Mouse (Mus musculus) MEL (cell line): ENCODE data around the gene Camkk2. TPM values are rescaled to one million over a fixed set of nuclear protein-coding genes. Genes with fewer than 3 reads are reported as not detected.
A peak's percentile ranks its signal among the peaks of the same experiment; 100 is the strongest.

Experiments
- DNase-seq: peaks from one replicate; pipeline ENCODE4 v3.0.0; 2011; ENCODE audit warnings: low read depth, low spot score
- H3K27ac ChIP-seq: 2 replicates; pipeline ENCODE4 v1.5.1; 2012; ENCODE audit warnings: low read depth, mild to moderate bottlenecking, control low read depth, low read length, moderate library complexity; ENCODE audit not compliant: control insufficient read depth
- H3K27me3 ChIP-seq, 2 experiments: fragments of 150-350 bp in 1 of 2; sonication (generic) in 1 of 2; 2 replicates each; pipeline ENCODE4 v1.6.1; 2012; ENCODE audit warnings: low read length in 2 of 2, mild to moderate bottlenecking in 2 of 2, improper control_type of control experiment in 1 of 2, moderate library complexity in 1 of 2; ENCODE audit not compliant: insufficient read depth in 2 of 2, control insufficient read depth in 1 of 2
- H3K36me3 ChIP-seq, 2 experiments: 2 replicates each; pipeline ENCODE4 v1.6.1; 2012 to 2014; ENCODE audit warnings: low read length in 2 of 2, improper control_type of control experiment in 1 of 2, inconsistent platforms in 1 of 2, mild to moderate bottlenecking in 1 of 2; ENCODE audit not compliant: insufficient read depth in 2 of 2, control insufficient read depth in 1 of 2
- H3K4me1 ChIP-seq, 2 experiments: fragments of 150-350 bp in 1 of 2; sonication (generic) in 1 of 2; 2 replicates each; pipeline ENCODE4 v1.6.1; 2012; ENCODE audit warnings: low read length in 2 of 2, improper control_type of control experiment in 1 of 2, mild to moderate bottlenecking in 1 of 2; ENCODE audit not compliant: insufficient read depth in 2 of 2, control insufficient read depth in 1 of 2
- H3K4me3 ChIP-seq, 2 experiments: fragments of 150-350 bp in 1 of 2; sonication (generic) in 1 of 2; 2 replicates each; pipeline ENCODE4 v1.5.1; 2012; ENCODE audit warnings: low read depth in 2 of 2, low read length in 2 of 2, mild to moderate bottlenecking in 2 of 2, moderate library complexity in 2 of 2, control low read depth in 1 of 2, improper control_type of control experiment in 1 of 2; ENCODE audit not compliant: control insufficient read depth in 1 of 2, insufficient read depth in 1 of 2
- H3K79me2 ChIP-seq: 2 replicates; pipeline ENCODE4 v1.6.1; 2012; ENCODE audit warnings: mild to moderate bottlenecking, low read length, moderate library complexity; ENCODE audit not compliant: control insufficient read depth, poor library complexity, insufficient read depth
- H3K9ac ChIP-seq: 2 replicates; pipeline ENCODE4 v1.6.1; 2012; ENCODE audit warnings: low read depth, mild to moderate bottlenecking, control low read depth, low read length, moderate library complexity; ENCODE audit not compliant: control insufficient read depth, poor library complexity, severe bottlenecking
- H3K9me3 ChIP-seq: fragments of 150-350 bp; sonication (generic); replicated peaks from 2 replicates; pipeline ENCODE4 v1.6.1; 2012; ENCODE audit warnings: mild to moderate bottlenecking, low read length, improper control_type of control experiment, moderate library complexity; ENCODE audit not compliant: insufficient read depth
- BHLHE40 ChIP-seq: IDR thresholded peaks from 2 replicates; pipeline ENCODE4 v1.6.1; 2012; ENCODE audit warnings: low read depth, mild to moderate bottlenecking, inconsistent platforms, low read length, improper control_type of control experiment, borderline replicate concordance
- CHD2 ChIP-seq: IDR thresholded peaks from 2 replicates; pipeline ENCODE4 v1.6.1; 2011; ENCODE audit warnings: low read length, improper control_type of control experiment
- CTCF ChIP-seq, 3 experiments: IDR thresholded peaks in 2 of 3; conservative IDR thresholded peaks in 1 of 3; 2 replicates each; pipeline ENCODE4 v1.5.1; 2011 to 2012; ENCODE audit warnings: low read length in 3 of 3, low read depth in 2 of 3, mild to moderate bottlenecking in 2 of 3, improper control_type of control experiment in 1 of 3, inconsistent platforms in 1 of 3, mixed read lengths in 1 of 3, moderate library complexity in 1 of 3; ENCODE audit not compliant: control insufficient read depth in 1 of 3, insufficient read depth in 1 of 3, poor library complexity in 1 of 3, severe bottlenecking in 1 of 3
- E2F4 ChIP-seq: IDR thresholded peaks from 2 replicates; pipeline ENCODE4 v1.6.1; 2011; ENCODE audit warnings: low read depth, low read length, improper control_type of control experiment, borderline replicate concordance
- ELF1 ChIP-seq: IDR thresholded peaks from 2 replicates; pipeline ENCODE4 v1.6.1; 2014; ENCODE audit warnings: low read depth, mild to moderate bottlenecking, inconsistent platforms, low read length, improper control_type of control experiment, moderate library complexity
- EP300 ChIP-seq, 2 experiments: IDR thresholded peaks; 2 replicates each; pipeline ENCODE4 v1.6.1; 2011; ENCODE audit warnings: improper control_type of control experiment in 2 of 2, low read length in 2 of 2, low read depth in 1 of 2, mild to moderate bottlenecking in 1 of 2
- GABPA ChIP-seq: IDR thresholded peaks from 2 replicates; pipeline ENCODE4 v1.6.1; 2012; ENCODE audit warnings: low read depth, mild to moderate bottlenecking, inconsistent platforms, low read length, improper control_type of control experiment, moderate library complexity
- JUND ChIP-seq: IDR thresholded peaks from 2 replicates; pipeline ENCODE4 v1.6.1; 2011; ENCODE audit warnings: low read depth, mild to moderate bottlenecking, improper control_type of control experiment, low read length
- KAT2A ChIP-seq: conservative IDR thresholded peaks from 2 replicates; pipeline ENCODE4 v1.6.1; 2012; ENCODE audit warnings: low read depth, low read length, improper control_type of control experiment, inconsistent platforms
- MAFK ChIP-seq: IDR thresholded peaks from 2 replicates; pipeline ENCODE4 v1.6.1; 2011; ENCODE audit warnings: low read depth, mild to moderate bottlenecking, low read length, improper control_type of control experiment, borderline replicate concordance
- MAX ChIP-seq: IDR thresholded peaks from 2 replicates; pipeline ENCODE4 v1.6.1; 2011; ENCODE audit warnings: low read length, improper control_type of control experiment
- MAZ ChIP-seq: IDR thresholded peaks from 2 replicates; pipeline ENCODE4 v1.6.1; 2012; ENCODE audit warnings: low read depth, mild to moderate bottlenecking, inconsistent platforms, low read length, improper control_type of control experiment
- MXI1 ChIP-seq: IDR thresholded peaks from 2 replicates; pipeline ENCODE4 v1.6.1; 2011; ENCODE audit warnings: mild to moderate bottlenecking, low read depth, low read length, improper control_type of control experiment
- MYB ChIP-seq: IDR thresholded peaks from 2 replicates; pipeline ENCODE4 v1.6.1; 2011; ENCODE audit warnings: mild to moderate bottlenecking, low read depth, low read length, improper control_type of control experiment
- MYC ChIP-seq: IDR thresholded peaks from 2 replicates; pipeline ENCODE4 v1.6.1; 2011; ENCODE audit warnings: low read depth, mild to moderate bottlenecking, low read length, improper control_type of control experiment, moderate library complexity
- NELFE ChIP-seq: IDR thresholded peaks from 2 replicates; pipeline ENCODE4 v1.6.1; 2011; ENCODE audit warnings: low read depth, low read length, improper control_type of control experiment
- NRF1 ChIP-seq: IDR thresholded peaks from 2 replicates; pipeline ENCODE4 v1.6.1; 2014; ENCODE audit warnings: low read depth, mild to moderate bottlenecking, inconsistent platforms, low read length, improper control_type of control experiment, moderate library complexity; ENCODE audit not compliant: poor library complexity, insufficient read depth, severe bottlenecking
- POLR2AphosphoS2 ChIP-seq: IDR thresholded peaks from 2 replicates; pipeline ENCODE4 v1.6.1; 2011; ENCODE audit warnings: low read length, improper control_type of control experiment
- POLR2AphosphoS5 ChIP-seq: IDR thresholded peaks from 2 replicates; pipeline ENCODE4 v1.6.1; 2012; ENCODE audit warnings: low read depth, borderline replicate concordance, mild to moderate bottlenecking, inconsistent platforms, low read length, moderate library complexity, mixed read lengths
- RAD21 ChIP-seq: IDR thresholded peaks from 2 replicates; pipeline ENCODE4 v1.6.1; 2011; ENCODE audit warnings: mild to moderate bottlenecking, low read depth, low read length, improper control_type of control experiment
- SMC3 ChIP-seq: IDR thresholded peaks from 2 replicates; pipeline ENCODE4 v1.6.1; 2011; ENCODE audit warnings: low read depth, low read length, improper control_type of control experiment
- TAL1 ChIP-seq: IDR thresholded peaks from 2 replicates; pipeline ENCODE4 v1.6.1; 2012; ENCODE audit warnings: mild to moderate bottlenecking, inconsistent platforms, low read length, moderate library complexity, mixed read lengths
- TBP ChIP-seq: IDR thresholded peaks from 2 replicates; pipeline ENCODE4 v1.8.0; 2011; ENCODE audit warnings: low read depth, low read length, improper control_type of control experiment
- TCF12 ChIP-seq: IDR thresholded peaks from 2 replicates; pipeline ENCODE4 v1.6.1; 2014; ENCODE audit warnings: low read depth, mild to moderate bottlenecking, inconsistent platforms, low read length, improper control_type of control experiment, moderate library complexity
- UBTF ChIP-seq: IDR thresholded peaks from 2 replicates; pipeline ENCODE4 v1.6.1; 2012; ENCODE audit warnings: low read depth, mild to moderate bottlenecking, inconsistent platforms, low read length, improper control_type of control experiment, moderate library complexity, borderline replicate concordance; ENCODE audit not compliant: insufficient read depth
- USF1 ChIP-seq: IDR thresholded peaks from 2 replicates; pipeline ENCODE4 v1.6.1; 2014; ENCODE audit warnings: low read depth, mild to moderate bottlenecking, inconsistent platforms, low read length, improper control_type of control experiment, moderate library complexity
- USF2 ChIP-seq, 2 experiments: IDR thresholded peaks; 2 replicates each; pipeline ENCODE4 v1.6.1; 2011 to 2012; ENCODE audit warnings: improper control_type of control experiment in 2 of 2, low read length in 2 of 2, borderline replicate concordance in 1 of 2, inconsistent platforms in 1 of 2, low read depth in 1 of 2, mild to moderate bottlenecking in 1 of 2; ENCODE audit not compliant: insufficient read depth in 1 of 2
- ZKSCAN1 ChIP-seq: IDR thresholded peaks from 2 replicates; pipeline ENCODE4 v1.6.1; 2012; ENCODE audit warnings: low read depth, mild to moderate bottlenecking, inconsistent platforms, low read length, improper control_type of control experiment, moderate library complexity
- polyA plus RNA-seq, 2 experiments: library from polyadenylated mRNA; stranded (reverse) in 1 of 2; unstranded in 1 of 2; fragments of >175 nt in 1 of 2; fragments of >200 nt in 1 of 2; gene quantifications; 2 replicates each; pipeline versions ENCODE4 v1.2.1 to v1.2.4; 2012; ENCODE audit warnings: low replicate concordance in 2 of 2, low read depth in 1 of 2; ENCODE audit not compliant: insufficient read length in 2 of 2, insufficient read depth in 1 of 2, missing spikeins in 1 of 2
- total RNA-seq: library from RNA; depleted of rRNA; stranded (reverse); fragments of 300-350 nt; gene quantifications from 2 replicates; pipeline ENCODE4 v1.2.3, GENCODE M21; 2012

Camkk2 gene
- total and polyA plus RNA-seq, 3 experiments: 23.7 to 24.8 TPM; not detected in 1

GRCm38 (mm10) chr5:122683926-122684325 lies 95.3 kb downstream of the Camkk2 start:
- Histone ChIP-seq H3K9me3 (no peaks in the 10 kb centered on the region), H3K79me2 (no peaks in the 10 kb centered on the region), H3K27ac (no peak overlapping the region), H3K4me3 (no peak overlapping the region), H3K36me3 (peaks cover 0 to 10% of the 10 kb centered on the region in 2 experiments; a peak in 3 of 4 replicates), H3K27me3 (no peaks in the 10 kb centered on the region), H3K4me1 (peaks cover 7 to 8% of the 10 kb centered on the region in 2 experiments; a peak in 2 of 4 replicates), H3K9ac (no peak overlapping the region)
- no peak for TF ChIP-seq TBP
- TF ChIP-seq ELF1: no peak
- no peak for TF ChIP-seq TCF12
- TF ChIP-seq SMC3: no peak
- no peak for TF ChIP-seq USF1
- TF ChIP-seq EP300 (IDR thresholded peaks at IDR 0.05; ENCODE audit: low read depth in 1 of 2, low read length in 2 of 2): no peak
- TF ChIP-seq TAL1: no peak
- no peak for TF ChIP-seq CHD2
- no peak for TF ChIP-seq JUND
- no peak for TF ChIP-seq BHLHE40
- TF ChIP-seq NRF1: no peak
- no peak for TF ChIP-seq USF2 (IDR thresholded peaks at IDR 0.05; ENCODE audit: borderline replicate concordance in 1 of 2, insufficient read depth in 1 of 2, low read depth in 1 of 2, low read length in 2 of 2)
- no peak for TF ChIP-seq MYB
- TF ChIP-seq UBTF: no peak
- TF ChIP-seq RAD21: no peak
- TF ChIP-seq MAFK: no peak
- TF ChIP-seq ZKSCAN1: no peak
- no peak for TF ChIP-seq MYC
- TF ChIP-seq POLR2AphosphoS2: no peak
- TF ChIP-seq KAT2A: no peak
- DNase-seq: no peak

- DNase-seq: no peak
- no peaks in the 10 kb centered on the region for H3K27me3 ChIP-seq
- no peak overlapping the region for H3K9ac ChIP-seq
- no peaks in the 10 kb centered on the region for H3K9me3 ChIP-seq
- peaks cover 4 to 8% of the 10 kb centered on the region in 2 experiments; a peak in 2 of 4 replicates for H3K4me1 ChIP-seq
- no peak overlapping the region for H3K27ac ChIP-seq
- no peak overlapping the region for H3K4me3 ChIP-seq
- TF ChIP-seq E2F4 (no peak), RAD21 (peak; percentile 10), ELF1 (no peak), POLR2AphosphoS5 (no peak), BHLHE40 (no peak), USF1 (no peak), MXI1 (no peak), MAZ (no peak), CHD2 (no peak), NELFE (no peak), MAX (no peak), CTCF (IDR thresholded peaks at IDR 0.05 in 2 of 3, conservative IDR thresholded peaks at IDR 0.05 in 1 of 3; ENCODE audit: control insufficient read depth in 1 of 3, insufficient read depth in 1 of 3, low read depth in 2 of 3, low read length in 3 of 3, poor library complexity in 1 of 3, severe bottlenecking in 1 of 3) (peak in 2 of 3 experiments; percentile 20; a peak in 3 of 6 replicates), KAT2A (no peak), GABPA (no peak), TBP (no peak)
- H3K79me2 ChIP-seq: no peaks in the 10 kb centered on the region
- peaks cover 4 to 10% of the 10 kb centered on the region in 2 experiments for H3K36me3 ChIP-seq
Observed at GRCm38 (mm10) chr5:122681276-122681675, 97.9 kb downstream of the Camkk2 start.
